Mouse (Mus musculus): ENCODE measurements at regions not wholly inside any gene's neighbourhood (a gene's known extent, or its start where the extent isn't known, plus 50 kb on each side); places are given as distances from the start of the nearest gene placed in this dataset.

DNA sequence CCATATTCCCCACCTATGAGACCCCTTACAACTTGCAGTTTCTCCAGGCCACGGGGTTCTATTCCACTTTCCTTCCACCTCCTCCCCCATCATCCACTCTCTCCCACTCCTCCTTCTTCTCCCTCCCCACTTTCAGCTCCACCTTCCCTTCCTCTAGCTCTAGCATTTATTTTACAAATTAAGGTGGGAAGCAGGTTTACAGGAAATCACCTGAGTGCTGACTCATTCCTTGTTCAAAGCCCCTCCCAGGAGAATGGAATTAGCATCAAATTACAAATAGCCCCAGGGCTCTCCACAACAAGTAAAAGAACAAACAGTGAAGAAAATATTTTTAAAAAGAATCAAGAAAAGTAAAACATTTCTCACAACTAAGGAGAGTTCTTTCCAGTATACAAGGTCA is 94.3 kb downstream of the Il20rb start:
- Histone ChIP-seq H3K36me3 (replicated peaks; ENCODE audit: control insufficient read depth, insufficient read depth, low read length) (no peaks in the 10 kb centered on the region), H3K27me3 (ENCODE audit: control insufficient read depth, insufficient read depth, low read length) (no peaks in the 10 kb centered on the region), H3K4me1 (ENCODE audit: control insufficient read depth, insufficient read depth) (no peaks in the 10 kb centered on the region), H3K4me3 (ENCODE audit: low read depth, low read length) (no peak overlapping the region), H3K4me2 (ENCODE audit: low read depth, low read length) (no peak overlapping the region), H3K9me3 (replicated peaks; ENCODE audit: control insufficient read depth, low read length) (no peaks in the 10 kb centered on the region), H3K9ac (replicated peaks; ENCODE audit: low read depth, low read length) (no peak overlapping the region), H3K27ac (ENCODE audit: low read depth) (no peak overlapping the region)
- no peak for TF ChIP-seq CTCF (IDR thresholded peaks at IDR 0.05; ENCODE audit: low read depth)
- no peak for TF ChIP-seq EP300 (IDR thresholded peaks at IDR 0.05; ENCODE audit: low read depth)
- ATAC-seq (ENCODE audit: insufficient read depth, low read depth) (no peak), DNase-seq (ENCODE audit: low spot score) (no peak)
- 35% methylated on average over 1 of the region's 1 CpGs for WGBS

DNA sequence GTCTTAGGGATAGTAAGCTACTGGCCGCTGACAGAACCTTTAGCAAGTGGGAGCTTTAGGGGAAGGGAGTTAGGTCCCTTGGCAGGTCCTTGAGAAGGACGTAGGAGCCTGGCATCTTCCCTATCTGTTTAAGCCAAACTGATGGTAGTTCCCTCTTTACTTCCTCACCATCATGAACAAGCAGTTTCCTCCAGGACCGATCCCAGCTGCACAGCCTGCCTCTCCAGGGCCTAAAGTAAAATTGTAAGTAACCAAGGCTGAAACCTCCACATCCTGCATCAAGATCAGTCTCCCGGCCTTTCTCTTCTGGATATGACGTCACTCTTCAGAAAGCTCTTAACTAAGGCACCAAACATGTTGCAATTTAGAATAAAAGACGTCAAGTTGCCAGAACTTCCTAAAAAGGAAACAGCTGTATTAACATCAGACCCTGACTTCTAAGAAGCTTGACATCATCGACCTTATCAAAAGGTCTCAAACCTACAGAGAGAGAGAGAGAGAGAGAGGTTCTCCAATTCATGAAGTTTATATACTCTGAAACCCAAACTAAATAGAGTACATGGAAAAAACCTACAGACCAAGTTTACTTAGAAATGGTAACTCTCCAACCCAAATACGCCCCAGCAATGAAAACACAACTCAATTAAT is 94.9 kb downstream of the Il20rb start:
- WGBS: 47% methylated on average over 8 of the region's 8 CpGs
- no peak overlapping the region for H3K4me2 ChIP-seq (ENCODE audit: low read depth, low read length)
- no peak for TF ChIP-seq CTCF (IDR thresholded peaks at IDR 0.05; ENCODE audit: low read depth)
- TF ChIP-seq EP300 (IDR thresholded peaks at IDR 0.05; ENCODE audit: low read depth): no peak
- no peaks in the 10 kb centered on the region for H3K4me1 ChIP-seq (ENCODE audit: control insufficient read depth, insufficient read depth)
- no peak overlapping the region for H3K27ac ChIP-seq (ENCODE audit: low read depth)
- no peaks in the 10 kb centered on the region for H3K9me3 ChIP-seq (replicated peaks; ENCODE audit: control insufficient read depth, low read length)
- no peak for ATAC-seq (ENCODE audit: insufficient read depth, low read depth)
- no peaks in the 10 kb centered on the region for H3K36me3 ChIP-seq (replicated peaks; ENCODE audit: control insufficient read depth, insufficient read depth, low read length)
- no peaks in the 10 kb centered on the region for H3K27me3 ChIP-seq (ENCODE audit: control insufficient read depth, insufficient read depth, low read length)
- DNase-seq (ENCODE audit: low spot score): peak; percentile 6
- H3K4me3 ChIP-seq (ENCODE audit: low read depth, low read length): no peak overlapping the region
- H3K9ac ChIP-seq (replicated peaks; ENCODE audit: low read depth, low read length): no peak overlapping the region

DNA sequence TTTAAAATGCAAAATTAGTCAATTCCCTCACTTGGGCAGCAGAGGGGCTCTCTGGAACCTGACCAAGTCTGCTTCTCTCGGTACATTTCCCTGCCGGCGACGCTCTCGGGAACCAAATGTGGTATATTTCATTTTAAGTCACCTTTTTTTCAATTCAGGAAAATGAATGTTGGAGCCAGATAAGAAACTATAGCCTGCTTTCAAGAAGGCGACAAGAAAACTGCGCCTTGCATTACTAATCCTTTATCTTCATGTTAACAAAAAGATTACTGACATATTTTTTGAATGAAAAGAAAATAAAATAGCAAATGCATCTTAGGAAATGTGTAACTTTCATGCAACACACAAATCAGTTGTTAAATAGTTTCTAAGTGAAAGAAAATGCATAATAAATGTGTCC is 98.2 kb downstream of the Il20rb start:
- ATAC-seq (ENCODE audit: insufficient read depth, low read depth): no peak
- Histone ChIP-seq H3K9me3 (replicated peaks; ENCODE audit: control insufficient read depth, low read length) (no peaks in the 10 kb centered on the region), H3K27ac (ENCODE audit: low read depth) (no peak overlapping the region), H3K27me3 (ENCODE audit: control insufficient read depth, insufficient read depth, low read length) (no peaks in the 10 kb centered on the region), H3K36me3 (replicated peaks; ENCODE audit: control insufficient read depth, insufficient read depth, low read length) (no peaks in the 10 kb centered on the region), H3K4me2 (ENCODE audit: low read depth, low read length) (no peak overlapping the region), H3K4me1 (ENCODE audit: control insufficient read depth, insufficient read depth) (no peaks in the 10 kb centered on the region), H3K9ac (replicated peaks; ENCODE audit: low read depth, low read length) (no peak overlapping the region), H3K4me3 (ENCODE audit: low read depth, low read length) (no peak overlapping the region)
- DNase-seq (ENCODE audit: low spot score): no peak
- no peak for TF ChIP-seq EP300 (IDR thresholded peaks at IDR 0.05; ENCODE audit: low read depth)
- TF ChIP-seq CTCF (IDR thresholded peaks at IDR 0.05; ENCODE audit: low read depth): no peak
- 69% methylated on average over 7 of the region's 7 CpGs for WGBS

DNA sequence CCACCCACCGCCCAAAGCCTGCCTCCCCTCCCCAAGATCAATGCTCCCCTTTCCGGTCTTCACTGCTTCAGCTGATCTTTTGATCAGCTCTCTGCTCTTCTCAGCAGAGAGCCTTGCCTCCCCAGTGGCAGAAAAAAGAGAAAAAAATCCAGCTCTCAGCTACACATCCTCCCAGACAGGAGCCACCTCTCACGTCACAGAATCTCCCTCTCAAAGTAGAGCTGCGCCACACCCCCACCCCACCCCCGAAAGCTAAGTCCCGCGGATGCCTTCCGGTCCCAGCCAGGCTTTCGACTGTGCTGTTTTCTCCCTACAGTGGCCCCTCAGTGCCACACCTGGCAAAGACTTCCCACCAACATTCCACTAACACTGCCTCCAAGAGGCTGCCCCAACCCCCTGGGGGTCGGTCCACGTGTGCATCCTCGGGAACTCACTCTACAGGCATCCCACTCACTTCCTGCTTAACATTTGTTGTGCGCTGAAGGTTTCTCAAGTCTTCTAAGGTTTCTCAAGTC is 99.4 kb downstream of the Il20rb start:
- H3K4me1 ChIP-seq (ENCODE audit: control insufficient read depth, insufficient read depth): no peaks in the 10 kb centered on the region
- no peaks in the 10 kb centered on the region for H3K27me3 ChIP-seq (ENCODE audit: control insufficient read depth, insufficient read depth, low read length)
- no peak overlapping the region for H3K9ac ChIP-seq (replicated peaks; ENCODE audit: low read depth, low read length)
- DNase-seq (ENCODE audit: low spot score) (no peak), ATAC-seq (ENCODE audit: insufficient read depth, low read depth) (no peak)
- H3K4me3 ChIP-seq (ENCODE audit: low read depth, low read length): no peak overlapping the region
- no peaks in the 10 kb centered on the region for H3K9me3 ChIP-seq (replicated peaks; ENCODE audit: control insufficient read depth, low read length)
- 18% methylated on average over 13 of the region's 13 CpGs for WGBS
- H3K27ac ChIP-seq (ENCODE audit: low read depth): no peak overlapping the region
- no peaks in the 10 kb centered on the region for H3K36me3 ChIP-seq (replicated peaks; ENCODE audit: control insufficient read depth, insufficient read depth, low read length)
- TF ChIP-seq CTCF (IDR thresholded peaks at IDR 0.05; ENCODE audit: low read depth) (no peak), EP300 (IDR thresholded peaks at IDR 0.05; ENCODE audit: low read depth) (no peak)
- no peak overlapping the region for H3K4me2 ChIP-seq (ENCODE audit: low read depth, low read length)

DNA sequence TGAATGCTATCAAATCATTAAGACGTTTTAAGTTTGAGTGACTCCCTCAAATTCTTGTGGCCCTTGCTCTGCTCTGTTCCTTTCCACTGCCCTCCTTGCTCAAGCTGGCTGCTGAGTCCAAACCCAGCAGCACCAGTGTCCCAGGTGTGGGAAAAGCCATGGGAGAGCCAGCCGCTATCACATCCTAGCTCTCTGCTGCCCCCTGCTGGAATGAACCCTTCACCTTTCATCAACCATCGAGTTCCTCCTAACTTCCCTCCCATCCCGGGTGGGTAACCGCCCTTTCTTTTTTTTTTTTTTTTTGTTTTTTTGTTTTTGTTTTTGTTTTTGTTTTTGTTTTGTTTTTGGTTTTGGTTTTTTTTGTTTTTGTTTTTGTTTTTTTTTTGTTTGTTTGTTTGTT is 104.1 kb downstream of the Il20rb start:
- Histone ChIP-seq H3K9ac (replicated peaks; ENCODE audit: low read depth, low read length) (no peak overlapping the region), H3K9me3 (replicated peaks; ENCODE audit: control insufficient read depth, low read length) (no peaks in the 10 kb centered on the region), H3K4me2 (ENCODE audit: low read depth, low read length) (no peak overlapping the region), H3K27ac (ENCODE audit: low read depth) (no peak overlapping the region), H3K36me3 (replicated peaks; ENCODE audit: control insufficient read depth, insufficient read depth, low read length) (no peaks in the 10 kb centered on the region), H3K4me3 (ENCODE audit: low read depth, low read length) (no peak overlapping the region), H3K4me1 (ENCODE audit: control insufficient read depth, insufficient read depth) (no peaks in the 10 kb centered on the region), H3K27me3 (ENCODE audit: control insufficient read depth, insufficient read depth, low read length) (no peaks in the 10 kb centered on the region)
- ATAC-seq (ENCODE audit: insufficient read depth, low read depth) (no peak), DNase-seq (ENCODE audit: low spot score) (no peak)
- 31% methylated on average over 5 of the region's 5 CpGs for WGBS
- TF ChIP-seq CTCF (IDR thresholded peaks at IDR 0.05; ENCODE audit: low read depth) (peak; percentile 42), EP300 (IDR thresholded peaks at IDR 0.05; ENCODE audit: low read depth) (no peak)

DNA sequence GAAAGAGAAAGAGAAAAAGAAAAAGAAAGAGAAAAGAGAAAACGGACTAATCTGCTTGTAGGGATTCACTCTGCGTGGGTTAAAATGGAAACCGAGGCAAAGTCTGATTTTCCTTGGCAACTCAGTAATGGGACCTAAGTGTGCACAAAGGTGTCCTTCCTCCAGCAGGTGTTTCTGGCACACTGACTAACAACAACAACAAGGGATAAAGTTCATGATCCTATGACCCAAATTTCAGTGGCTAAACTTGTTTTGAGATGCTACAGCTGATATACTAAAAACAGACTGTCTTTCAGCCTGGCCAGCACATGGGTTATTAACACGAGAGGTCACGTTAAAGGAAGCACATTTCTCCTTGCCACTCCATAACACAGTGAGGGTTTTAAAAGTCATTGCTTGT is 116.7 kb downstream of the Il20rb start:
- DNase-seq (ENCODE audit: low spot score) (no peak), ATAC-seq (ENCODE audit: insufficient read depth, low read depth) (no peak)
- H3K9me3 ChIP-seq (replicated peaks; ENCODE audit: control insufficient read depth, low read length): no peaks in the 10 kb centered on the region
- no peaks in the 10 kb centered on the region for H3K36me3 ChIP-seq (replicated peaks; ENCODE audit: control insufficient read depth, insufficient read depth, low read length)
- H3K4me3 ChIP-seq (ENCODE audit: low read depth, low read length): no peak overlapping the region
- H3K4me1 ChIP-seq (ENCODE audit: control insufficient read depth, insufficient read depth): no peaks in the 10 kb centered on the region
- WGBS: 81% methylated on average over 5 of the region's 5 CpGs
- TF ChIP-seq CTCF (IDR thresholded peaks at IDR 0.05; ENCODE audit: low read depth) (no peak), EP300 (IDR thresholded peaks at IDR 0.05; ENCODE audit: low read depth) (no peak)
- no peak overlapping the region for H3K27ac ChIP-seq (ENCODE audit: low read depth)
- no peaks in the 10 kb centered on the region for H3K27me3 ChIP-seq (ENCODE audit: control insufficient read depth, insufficient read depth, low read length)
- no peak overlapping the region for H3K4me2 ChIP-seq (ENCODE audit: low read depth, low read length)
- H3K9ac ChIP-seq (replicated peaks; ENCODE audit: low read depth, low read length): no peak overlapping the region

All from heart, postnatal 0 days (tissue).